Mouse (Mus musculus) kidney, postnatal 14 days (tissue): ENCODE measurements around the gene Zan.

Experiments
- DNase-seq: peaks from one replicate; pipeline ENCODE4 v3.0.0; 2022; ENCODE audit warnings: mixed read lengths

Zan gene

GRCm38 (mm10) chr5:137410066-137410465 is 66.8 kb downstream of the Zan start:
- DNase-seq = no peak

- DNase-seq = no peak
These were observed 67.4 kb downstream of the Zan start for GRCm38 (mm10) chr5:137409451-137409850.

GRCm38 (mm10) chr5:137404081-137404480 is 72.8 kb downstream of the Zan start:
- no peak for DNase-seq

- no peak for DNase-seq
These were observed 82.4 kb downstream of the Zan start for GRCm38 (mm10) chr5:137394456-137394855.

- DNase-seq = no peak
These were observed 85.2 kb downstream of the Zan start for GRCm38 (mm10) chr5:137391641-137392040.

- no peak for DNase-seq
These were observed 90.2 kb downstream of the Zan start for GRCm38 (mm10) chr5:137386712-137387111.

DNA sequence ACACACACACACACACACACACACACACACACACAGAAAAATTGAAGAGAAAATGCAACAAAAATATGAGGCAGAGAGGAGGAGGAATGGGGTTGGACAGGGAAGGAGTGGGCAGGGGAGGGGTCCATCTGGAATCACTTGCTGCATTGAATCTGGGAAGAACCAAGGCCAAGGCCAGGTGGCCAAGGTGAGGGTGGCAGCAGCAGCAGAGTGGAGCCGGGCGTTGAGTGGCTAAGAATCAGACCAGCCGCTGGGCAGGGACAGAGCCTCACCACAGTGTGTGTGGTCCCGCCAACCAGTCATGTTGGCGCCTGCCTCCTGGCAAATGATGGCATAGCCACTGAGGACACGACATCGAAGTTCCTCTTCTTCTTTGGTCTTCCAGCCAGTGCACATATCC is 93.4 kb downstream of the Zan start:
- DNase-seq = no peak

DNA sequence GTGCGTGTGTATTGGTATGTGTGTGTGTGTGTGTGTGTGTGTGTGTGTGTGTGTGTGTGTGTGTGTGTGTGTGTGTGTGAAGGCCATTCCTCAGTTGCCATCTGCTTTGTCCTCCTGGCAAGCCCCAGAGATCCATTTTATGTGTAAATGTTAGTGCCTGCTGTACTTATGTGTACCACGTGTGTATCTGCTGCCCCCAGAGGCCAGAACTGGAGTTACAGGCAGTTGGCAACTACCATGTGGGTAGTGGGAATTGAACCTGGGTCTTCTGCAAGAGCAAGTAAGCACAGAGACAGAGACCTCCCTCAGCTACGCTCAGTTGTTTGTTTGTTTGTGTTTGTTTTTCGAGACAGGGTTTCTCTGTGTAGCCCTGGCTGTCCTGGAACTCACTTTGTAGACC is 95.7 kb downstream of the Zan start:
- DNase-seq = peak; percentile 77

- peak; percentile 30 for DNase-seq
These were observed 99.3 kb downstream of the Zan start for GRCm38 (mm10) chr5:137377603-137378002.

DNA sequence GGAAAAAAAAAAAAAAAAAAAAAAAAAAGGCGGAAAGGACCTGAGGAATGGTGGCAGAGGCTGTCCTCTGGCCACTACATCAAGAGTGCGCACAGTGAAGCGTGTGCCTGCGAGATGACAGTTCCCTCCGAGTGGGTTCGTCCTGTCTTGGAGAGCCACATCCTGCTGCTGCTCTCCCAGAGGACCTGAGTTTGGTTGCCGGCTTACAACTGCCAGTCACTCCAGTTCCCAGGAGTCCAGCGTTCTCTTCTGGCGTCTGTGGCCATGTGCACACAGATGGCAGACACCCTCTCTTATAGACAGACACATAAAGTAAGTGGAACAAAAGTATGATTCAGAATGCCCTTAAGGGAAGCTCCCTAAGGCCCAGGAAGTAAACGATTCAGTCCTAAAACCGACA is 99.7 kb downstream of the Zan start:
- peak; percentile 59 for DNase-seq

- peak; percentile 29 for DNase-seq
These were observed 100.1 kb downstream of the Zan start for GRCm38 (mm10) chr5:137376722-137377121.

DNA sequence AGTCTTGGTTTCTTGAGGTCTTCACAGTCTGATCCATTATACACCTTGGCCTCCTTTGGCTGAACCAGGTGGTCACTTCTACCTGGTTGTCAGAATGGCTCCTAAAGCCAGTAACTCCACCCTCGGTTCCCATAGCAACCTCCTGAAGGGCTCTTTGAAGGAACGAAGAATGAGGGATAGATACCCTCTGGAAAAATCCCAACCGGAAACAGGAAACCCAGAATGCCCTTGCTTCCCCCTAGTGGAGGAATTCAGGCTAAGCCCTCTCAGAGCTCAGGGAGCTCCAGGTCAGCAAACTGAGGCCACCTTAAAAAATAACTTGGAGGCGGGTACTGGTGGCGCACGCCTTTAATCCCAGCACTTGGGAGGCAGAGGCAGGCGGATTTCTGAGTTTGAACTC is 100.7 kb downstream of the Zan start:
- DNase-seq = peak; percentile 72

DNA sequence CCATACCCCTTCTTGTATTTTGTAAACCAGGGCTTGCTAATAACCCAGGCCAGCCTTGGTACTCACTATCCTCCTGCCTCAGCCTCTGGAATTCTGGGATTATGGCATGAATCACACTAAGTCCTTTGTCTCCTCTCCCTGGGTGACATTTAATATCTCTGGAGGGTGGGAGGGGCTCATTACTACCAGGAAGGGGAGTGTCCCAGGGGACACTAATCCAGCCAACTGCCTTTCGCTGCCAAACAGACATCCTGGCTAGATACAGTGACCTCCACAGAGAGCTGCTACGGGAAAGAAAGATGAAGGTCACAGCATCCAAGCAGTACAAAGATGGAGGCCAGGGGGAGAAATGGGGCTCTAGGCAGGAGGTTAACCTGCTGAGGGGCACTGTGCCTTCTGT is 101.2 kb downstream of the Zan start:
- DNase-seq = peak; percentile 78

DNA sequence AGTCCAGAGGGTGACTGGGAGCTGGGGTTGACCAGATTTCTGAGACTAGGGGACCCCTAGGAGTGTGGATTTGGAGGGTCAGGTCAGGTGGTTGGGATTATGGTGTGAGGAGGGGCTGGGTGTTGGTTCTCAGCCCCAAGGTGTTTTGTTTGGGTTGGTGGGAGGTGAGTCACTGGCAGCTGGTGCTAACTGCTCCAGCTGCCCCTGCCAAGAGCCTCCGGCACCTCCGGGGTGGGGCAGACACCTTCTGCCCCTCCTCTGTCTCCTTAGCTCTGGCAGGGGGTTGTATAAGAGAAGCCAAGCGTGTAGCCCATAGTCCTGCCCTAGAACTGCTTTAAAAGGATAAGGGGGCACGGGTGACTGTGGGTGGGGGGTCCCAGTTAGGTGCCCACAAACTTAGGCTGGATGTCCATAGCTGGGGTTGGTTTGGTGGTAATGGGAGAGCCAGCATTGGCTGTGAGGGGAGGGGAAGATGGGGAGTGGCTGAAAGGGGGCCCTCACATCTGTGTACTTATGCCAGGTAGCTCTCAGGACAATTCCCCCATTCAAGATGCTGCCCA is 102.3 kb downstream of the Zan start:
- DNase-seq = no peak

GRCm38 (mm10) chr5:137373371-137373950 is 103.4 kb downstream of the Zan start:
- peak; percentile 10 for DNase-seq

- no peak for DNase-seq
These were observed 107.2 kb downstream of the Zan start for GRCm38 (mm10) chr5:137369665-137370064.

GRCm38 (mm10) chr5:137358382-137358781 is 118.5 kb downstream of the Zan start:
- DNase-seq = no peak

DNA sequence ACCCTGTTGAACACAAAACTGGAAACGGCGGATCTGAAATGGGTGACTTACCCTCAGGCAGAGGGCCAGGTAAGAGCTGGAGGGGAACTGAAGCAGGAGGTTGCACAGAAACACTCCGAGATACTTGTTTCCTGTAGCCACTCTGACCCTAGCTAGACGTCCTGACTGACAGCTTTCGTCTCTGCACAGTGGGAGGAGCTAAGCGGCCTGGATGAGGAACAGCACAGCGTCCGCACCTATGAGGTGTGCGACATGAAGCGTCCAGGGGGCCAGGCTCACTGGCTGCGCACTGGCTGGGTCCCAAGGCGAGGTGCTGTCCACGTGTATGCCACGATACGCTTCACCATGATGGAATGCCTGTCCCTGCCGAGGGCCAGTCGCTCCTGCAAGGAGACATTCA is 122.8 kb downstream of the Zan start:
- DNase-seq = no peak

GRCm38 (mm10) chr5:137352011-137352975 is 124.6 kb downstream of the Zan start:
- DNase-seq = peak; percentile 75

DNA sequence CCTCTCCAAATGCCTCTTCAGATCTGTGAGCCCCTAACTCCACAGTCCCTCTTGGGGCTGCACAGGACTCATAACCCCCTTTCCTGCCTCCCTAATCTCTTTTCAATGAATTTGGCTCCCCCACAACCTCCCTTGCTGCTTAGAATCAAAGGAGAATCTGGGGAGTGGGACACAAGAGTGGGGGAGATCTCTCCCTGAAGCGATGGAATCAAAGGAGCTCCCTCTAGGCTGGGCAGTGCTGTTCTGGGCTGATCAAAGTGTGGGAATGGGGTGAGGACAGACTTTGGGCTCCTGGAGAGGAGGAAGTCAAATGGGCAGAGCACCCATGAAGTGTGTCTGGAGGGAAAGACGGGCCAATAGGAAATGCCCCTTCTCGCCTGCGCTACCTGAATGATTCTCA is 125.5 kb downstream of the Zan start:
- DNase-seq = no peak

DNA sequence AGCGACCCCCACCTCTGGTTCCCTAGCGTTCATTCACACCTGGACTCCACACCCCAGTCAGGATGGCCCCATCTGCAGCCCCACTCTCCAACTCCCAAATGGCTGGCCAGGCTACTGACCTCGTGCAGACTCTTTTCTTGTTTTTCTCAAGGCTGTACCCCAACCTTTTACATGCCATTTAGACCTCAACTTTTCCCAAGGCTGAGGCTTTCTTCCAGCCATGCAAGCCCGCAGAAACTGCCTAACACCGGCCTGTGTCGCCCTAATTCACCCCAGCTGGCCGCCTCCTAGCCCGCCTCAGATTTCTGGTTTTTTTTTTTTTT is 125.8 kb downstream of the Zan start:
- DNase-seq = peak; percentile 24

- DNase-seq = no peak
These were observed 126.4 kb downstream of the Zan start for GRCm38 (mm10) chr5:137350205-137351057.
